Mouse (Mus musculus) hematopoietic stem cell, adult 5-6 weeks (primary cell): ENCODE data around the gene Lrrc29. TPM values are rescaled to one million over a fixed set of nuclear protein-coding genes. Genes with fewer than 3 reads are reported as not detected.

Experiments used
- ATAC-seq, 2 experiments: fragments of 125-278 bp in 1 of 2; replicated peaks in 1 of 2; 2 replicates each; pipeline ENCODE4 v1.8.0; 2016 to 2017; ENCODE audit warnings: inconsistent platforms in 2 of 2, mild to moderate bottlenecking in 2 of 2, moderate number of reproducible peaks in 2 of 2, low read depth in 1 of 2, moderate TSS enrichment in 1 of 2; ENCODE audit not compliant: low FRiP score in 2 of 2, poor library complexity in 2 of 2, severe bottlenecking in 2 of 2, insufficient read depth in 1 of 2, low TSS enrichment in 1 of 2
- total RNA-seq: library from RNA; stranded (forward); fragments of 172-1452, 232-1000 nt; gene quantifications from 2 replicates; pipeline ENCODE4 v1.2.3, GENCODE M21; 2017

Lrrc29 gene
- total RNA-seq, 1 experiment from 2014 or later, result 0.65 TPM

- no peak for ATAC-seq
Measured at GRCm38 (mm10) chr8:105317941-105318340, 8.1 kb downstream of the Lrrc29 start.

- ATAC-seq, result no peak
Measured at GRCm38 (mm10) chr8:105315073-105315769, 10.9 kb downstream of the Lrrc29 start.

- ATAC-seq, result no peak
Measured at GRCm38 (mm10) chr8:105313622-105314402, 12.3 kb downstream of the Lrrc29 start.

GRCm38 (mm10) chr8:105312891-105313481, 13.1 kb downstream of the Lrrc29 start:
- ATAC-seq, result peak in 1 of 2 experiments; percentile 14; a peak in 1 of 4 replicates

GRCm38 (mm10) chr8:105311718-105312117, 14.4 kb downstream of the Lrrc29 start:
- peak in 1 of 2 experiments; percentile 16; a peak in 1 of 4 replicates for ATAC-seq

GRCm38 (mm10) chr8:105310118-105310517, 16.0 kb downstream of the Lrrc29 start:
- no peak for ATAC-seq

GRCm38 (mm10) chr8:105309142-105309847, 16.8 kb downstream of the Lrrc29 start:
- ATAC-seq, result no peak

GRCm38 (mm10) chr8:105308428-105308827, 17.6 kb downstream of the Lrrc29 start:
- no peak for ATAC-seq

- no peak for ATAC-seq
Measured at GRCm38 (mm10) chr8:105307670-105308069, 18.4 kb downstream of the Lrrc29 start.

GRCm38 (mm10) chr8:105306146-105306691, 19.9 kb downstream of the Lrrc29 start:
- ATAC-seq, result no peak

GRCm38 (mm10) chr8:105305211-105306145, 20.6 kb downstream of the Lrrc29 start, which contains the start of gene Elmo3:
Gene Elmo3, plus strand, starts transcription at chr8:105305601.
- ATAC-seq, result peak; percentile 17 to 46; a peak in 3 of 4 replicates

- peak in 1 of 2 experiments; percentile 46; a peak in 2 of 4 replicates for ATAC-seq
Measured at GRCm38 (mm10) chr8:105304325-105305210, 21.5 kb downstream of the Lrrc29 start.

- no peak for ATAC-seq
Measured at GRCm38 (mm10) chr8:105303874-105304273, 22.2 kb downstream of the Lrrc29 start.

GRCm38 (mm10) chr8:105303396-105303795, 22.7 kb downstream of the Lrrc29 start:
- no peak for ATAC-seq

- no peak for ATAC-seq
Measured at GRCm38 (mm10) chr8:105299962-105300361, 26.1 kb downstream of the Lrrc29 start.
